Mouse (Mus musculus): Measurements from ENCODE around the gene Adck1. TPM values are rescaled to one million over a fixed set of nuclear protein-coding genes. Genes with fewer than 3 reads are reported as not detected.
"Not testable (repeated sequence)": the region's sequence is repeated elsewhere in the genome, so short reads cannot be mapped to it uniquely, and the experiment has no call there.

Gene Adck1
- polyA plus RNA-seq, 1 experiment, result 36.7 TPM

DNA sequence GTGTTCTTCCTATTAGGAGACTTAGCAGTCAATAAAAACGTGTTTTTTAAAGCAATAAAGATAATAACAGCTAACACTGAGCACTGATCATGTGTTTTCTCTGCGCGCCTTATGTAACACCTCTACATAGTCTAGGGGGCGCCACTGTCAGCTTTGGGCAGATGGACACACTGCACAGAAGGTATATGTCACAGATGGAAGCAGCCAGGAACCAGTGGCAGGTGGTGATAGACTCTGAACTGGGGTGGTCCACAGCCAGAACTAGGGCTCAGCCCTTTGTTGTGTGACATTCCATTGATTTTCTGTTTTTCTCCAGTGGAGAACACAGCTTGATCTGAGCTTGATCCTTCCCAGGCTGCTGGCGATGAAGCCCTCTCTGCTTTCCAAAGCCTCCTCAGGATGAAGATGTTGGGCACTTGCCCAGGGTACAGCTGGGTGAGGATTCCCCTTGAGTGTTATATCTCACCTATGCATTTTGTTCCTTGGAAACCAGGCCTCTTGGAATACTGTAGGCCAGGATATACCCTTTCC lies 107.6 kb downstream of the Adck1 start:
- no peak for DNase-seq
- TF ChIP-seq CTCF (IDR thresholded peaks at IDR 0.05; ENCODE audit: borderline replicate concordance, insufficient read depth, low read depth, low read length) (no peak), POLR2A (IDR thresholded peaks at IDR 0.05; ENCODE audit: borderline replicate concordance, insufficient read depth, low read length) (no peak)
- H3K4me3 ChIP-seq (replicated peaks; ENCODE audit: insufficient read depth, low read depth, low read length), result no peak overlapping the region
- no peaks in the 10 kb centered on the region for H3K27me3 ChIP-seq (ENCODE audit: control insufficient read depth, insufficient read depth, low read length)
- no peak overlapping the region for H3K27ac ChIP-seq (ENCODE audit: insufficient read depth, low read length)
- peaks cover 5% of the 10 kb centered on the region; the same call in 1 of the 2 replicates for H3K4me1 ChIP-seq (ENCODE audit: control insufficient read depth, insufficient read depth, low read length)
- 64% methylated on average over 5 of the region's 5 CpGs for WGBS

DNA sequence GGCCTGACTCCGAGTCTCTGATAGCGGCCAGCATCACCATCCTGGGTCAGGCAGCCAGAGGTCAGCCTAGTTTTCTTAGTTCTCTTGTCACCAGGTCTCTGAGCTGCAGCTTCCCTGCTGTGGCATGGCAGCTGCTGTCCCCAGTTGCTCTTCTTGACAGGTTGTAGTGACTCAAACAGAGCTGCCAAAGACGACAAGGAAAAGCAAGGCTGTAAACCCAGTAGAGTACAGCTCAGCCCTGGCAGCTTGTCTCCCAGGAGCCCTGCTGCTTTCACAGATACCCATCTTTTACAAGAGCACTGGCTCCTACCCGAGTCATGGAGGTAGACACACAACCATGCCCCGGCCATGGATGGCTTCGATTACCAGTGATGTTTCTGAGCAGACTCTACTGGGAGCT lies 108.3 kb downstream of the Adck1 start:
- H3K4me3 ChIP-seq (replicated peaks; ENCODE audit: insufficient read depth, low read depth, low read length), result no peak overlapping the region
- H3K27ac ChIP-seq (ENCODE audit: insufficient read depth, low read length), result no peak overlapping the region
- peaks cover 5% of the 10 kb centered on the region; the same call in 1 of the 2 replicates for H3K4me1 ChIP-seq (ENCODE audit: control insufficient read depth, insufficient read depth, low read length)
- no peak for TF ChIP-seq POLR2A (IDR thresholded peaks at IDR 0.05; ENCODE audit: borderline replicate concordance, insufficient read depth, low read length)
- TF ChIP-seq CTCF (IDR thresholded peaks at IDR 0.05; ENCODE audit: borderline replicate concordance, insufficient read depth, low read depth, low read length), result no peak
- peak in 1 of 2 experiments; percentile 9 for DNase-seq
- H3K27me3 ChIP-seq (ENCODE audit: control insufficient read depth, insufficient read depth, low read length), result no peaks in the 10 kb centered on the region
- WGBS, result 16% methylated on average over 6 of the region's 6 CpGs

DNA sequence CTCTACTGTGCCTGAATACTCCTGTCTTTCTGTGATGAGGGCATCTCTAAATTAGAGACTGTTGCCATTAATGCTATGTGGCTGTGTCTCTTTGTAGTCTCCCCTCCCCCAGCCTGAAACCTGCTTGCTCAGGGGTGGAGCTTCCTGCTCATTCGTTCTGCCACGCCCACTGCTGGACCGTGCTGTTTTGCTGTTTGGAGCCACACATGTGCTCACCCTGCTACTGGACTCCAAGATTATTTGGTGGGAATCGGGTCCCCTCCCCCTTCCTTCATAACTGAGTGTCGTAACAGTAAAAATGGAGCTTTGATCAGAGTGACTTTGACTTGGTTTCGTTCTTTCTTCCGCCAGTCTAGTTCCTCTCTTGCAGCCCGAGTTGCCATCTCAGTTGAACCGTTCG lies 111.5 kb downstream of the Adck1 start:
- not testable (repeated sequence) for H3K27me3 ChIP-seq (ENCODE audit: control insufficient read depth, insufficient read depth, low read length); H3K27ac ChIP-seq (ENCODE audit: insufficient read depth, low read length); H3K4me1 ChIP-seq (ENCODE audit: control insufficient read depth, insufficient read depth, low read length); H3K4me3 ChIP-seq (replicated peaks; ENCODE audit: insufficient read depth, low read depth, low read length); DNase-seq
- 72% methylated on average over 10 of the region's 10 CpGs for WGBS

DNA sequence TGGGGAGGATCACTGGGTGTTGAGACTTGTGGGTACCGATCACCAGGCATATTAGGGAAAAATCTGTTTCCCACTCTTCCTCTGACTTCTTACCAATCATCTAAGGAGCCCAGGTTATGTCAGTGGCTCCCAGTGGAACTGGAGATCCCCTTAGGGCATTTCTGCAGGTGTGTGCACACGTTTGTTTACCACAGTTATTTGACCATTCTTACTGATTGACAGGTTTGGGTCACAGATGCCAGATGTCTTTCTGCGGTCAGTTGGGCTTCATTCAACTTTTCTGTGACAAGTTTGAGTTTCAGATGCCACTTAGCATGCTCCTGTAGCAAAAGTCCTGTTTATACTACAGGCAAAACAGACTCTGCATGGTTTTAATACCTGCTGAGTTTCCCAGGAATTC lies 112.5 kb downstream of the Adck1 start:
- TF ChIP-seq CTCF (IDR thresholded peaks at IDR 0.05; ENCODE audit: borderline replicate concordance, insufficient read depth, low read depth, low read length), result no peak
- no peak for TF ChIP-seq POLR2A (IDR thresholded peaks at IDR 0.05; ENCODE audit: borderline replicate concordance, insufficient read depth, low read length)
- Histone ChIP-seq H3K27ac (ENCODE audit: insufficient read depth, low read length) (no peak overlapping the region), H3K4me3 (replicated peaks; ENCODE audit: insufficient read depth, low read depth, low read length) (no peak overlapping the region), H3K4me1 (ENCODE audit: control insufficient read depth, insufficient read depth, low read length) (peaks cover 5% of the 10 kb centered on the region; the same call in 1 of the 2 replicates), H3K27me3 (ENCODE audit: control insufficient read depth, insufficient read depth, low read length) (no peaks in the 10 kb centered on the region)
- no peak for DNase-seq
- WGBS, result 70% methylated on average over 3 of the region's 3 CpGs

GRCm38 (mm10) chr12:88473796-88474195 lies 113.4 kb downstream of the Adck1 start:
- peaks cover under 1% of the 10 kb centered on the region; the same call in 1 of the 2 replicates for H3K4me1 ChIP-seq (ENCODE audit: control insufficient read depth, insufficient read depth, low read length)
- 91% methylated on average over 6 of the region's 6 CpGs for WGBS
- no peak overlapping the region for H3K27ac ChIP-seq (ENCODE audit: insufficient read depth, low read length)
- no peak overlapping the region for H3K4me3 ChIP-seq (replicated peaks; ENCODE audit: insufficient read depth, low read depth, low read length)
- no peak for TF ChIP-seq CTCF (IDR thresholded peaks at IDR 0.05; ENCODE audit: borderline replicate concordance, insufficient read depth, low read depth, low read length)
- TF ChIP-seq POLR2A (IDR thresholded peaks at IDR 0.05; ENCODE audit: borderline replicate concordance, insufficient read depth, low read length), result no peak
- H3K27me3 ChIP-seq (ENCODE audit: control insufficient read depth, insufficient read depth, low read length), result no peaks in the 10 kb centered on the region
- no peak for DNase-seq

GRCm38 (mm10) chr12:88475833-88476232 lies 115.5 kb downstream of the Adck1 start:
- H3K27ac ChIP-seq (ENCODE audit: insufficient read depth, low read length), result no peak overlapping the region
- TF ChIP-seq CTCF (IDR thresholded peaks at IDR 0.05; ENCODE audit: borderline replicate concordance, insufficient read depth, low read depth, low read length), result no peak
- TF ChIP-seq POLR2A (IDR thresholded peaks at IDR 0.05; ENCODE audit: borderline replicate concordance, insufficient read depth, low read length), result no peak
- H3K27me3 ChIP-seq (ENCODE audit: control insufficient read depth, insufficient read depth, low read length), result no peaks in the 10 kb centered on the region
- H3K4me3 ChIP-seq (replicated peaks; ENCODE audit: insufficient read depth, low read depth, low read length), result no peak overlapping the region
- DNase-seq, result no peak
- WGBS, result 85% methylated on average over 3 of the region's 3 CpGs
- H3K4me1 ChIP-seq (ENCODE audit: control insufficient read depth, insufficient read depth, low read length), result no peaks in the 10 kb centered on the region

DNA sequence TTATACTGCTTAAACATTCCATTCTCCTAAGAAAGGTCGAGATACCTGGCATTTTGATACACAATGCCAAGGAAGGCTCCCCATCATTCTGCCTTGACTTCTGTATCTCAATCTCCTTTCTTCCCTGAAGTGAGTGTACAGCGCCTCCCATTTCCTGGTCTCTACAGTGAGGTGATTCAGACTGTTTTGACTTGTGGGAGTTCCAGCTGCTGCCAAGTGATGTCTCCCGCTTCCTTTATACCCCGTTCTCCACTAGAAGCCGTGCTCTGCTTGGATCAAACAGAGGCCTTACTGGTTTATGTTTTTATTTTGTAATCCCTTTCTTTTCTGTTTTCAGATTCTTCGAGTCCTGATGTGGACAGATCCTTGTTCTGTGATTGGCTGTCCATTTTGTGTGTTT lies 116.3 kb downstream of the Adck1 start:
- no peaks in the 10 kb centered on the region for H3K4me1 ChIP-seq (ENCODE audit: control insufficient read depth, insufficient read depth, low read length)
- no peak overlapping the region for H3K4me3 ChIP-seq (replicated peaks; ENCODE audit: insufficient read depth, low read depth, low read length)
- 87% methylated on average over 6 of the region's 6 CpGs for WGBS
- no peak for TF ChIP-seq CTCF (IDR thresholded peaks at IDR 0.05; ENCODE audit: borderline replicate concordance, insufficient read depth, low read depth, low read length)
- no peak for TF ChIP-seq POLR2A (IDR thresholded peaks at IDR 0.05; ENCODE audit: borderline replicate concordance, insufficient read depth, low read length)
- no peak for DNase-seq
- H3K27me3 ChIP-seq (ENCODE audit: control insufficient read depth, insufficient read depth, low read length), result no peaks in the 10 kb centered on the region
- no peak overlapping the region for H3K27ac ChIP-seq (ENCODE audit: insufficient read depth, low read length)

- Histone ChIP-seq H3K27me3 (ENCODE audit: control insufficient read depth, insufficient read depth, low read length) (no peaks in the 10 kb centered on the region), H3K27ac (ENCODE audit: insufficient read depth, low read length) (no peak overlapping the region), H3K4me3 (replicated peaks; ENCODE audit: insufficient read depth, low read depth, low read length) (no peak overlapping the region), H3K4me1 (ENCODE audit: control insufficient read depth, insufficient read depth, low read length) (no peaks in the 10 kb centered on the region)
- no peak for DNase-seq
- WGBS, result 81% methylated on average over 3 of the region's 3 CpGs
- TF ChIP-seq CTCF (IDR thresholded peaks at IDR 0.05; ENCODE audit: borderline replicate concordance, insufficient read depth, low read depth, low read length) (no peak), POLR2A (IDR thresholded peaks at IDR 0.05; ENCODE audit: borderline replicate concordance, insufficient read depth, low read length) (no peak)
Measured at GRCm38 (mm10) chr12:88481657-88482056, 121.3 kb downstream of the Adck1 start.

Measured in cerebellum, adult 2 months (tissue).